Comparison of ENCODE assay signal across 7 mouse cellular contexts in genomic region chr11:19111916-19112575, GRCm38 (mm10).
DNase-seq lines count a peak whose midpoint lies in the region; ATAC-seq and TF ChIP-seq lines count a peak whose summit lies in the region.

No protein-coding gene starts in this region.

- peaks cover 12% of the 10 kb centered on the region for H3K4me1 ChIP-seq in midbrain, embryonic 13.5 days (replicated peaks)
- peaks cover 12% of the 10 kb centered on the region for H3K4me1 ChIP-seq in midbrain, embryonic 10.5 days
- no peaks in the 10 kb centered on the region for H3K4me1 ChIP-seq in kidney, adult 2 months (ENCODE audit: control insufficient read depth, insufficient read depth, low read length)
- 0 out of 2 replicates have a peak, but pooled peaks cover 1% of the 10 kb centered on the region for H3K4me1 ChIP-seq in midbrain, embryonic 15.5 days
- H3K4me1 ChIP-seq in neural tube, embryonic 15.5 days, result no peaks in the 10 kb centered on the region

- no peak for DNase-seq in midbrain, embryonic 10.5 days (ENCODE audit: low spot score)
- peak; percentile 85 for DNase-seq in adrenal gland, adult 2 months
- peak; percentile 87 for DNase-seq in kidney, adult 2 months
- no peak for DNase-seq in urinary bladder, postnatal 10 days (ENCODE audit: low spot score)

- H3K4me2 ChIP-seq in midbrain, embryonic 13.5 days (replicated peaks), result no peak overlapping the region
- H3K4me2 ChIP-seq in midbrain, embryonic 15.5 days, result no peak overlapping the region
- H3K4me2 ChIP-seq in neural tube, embryonic 15.5 days, result no peak overlapping the region

- no peak overlapping the region for H3K9ac ChIP-seq in midbrain, embryonic 13.5 days (replicated peaks)
- no peak overlapping the region for H3K9ac ChIP-seq in midbrain, embryonic 15.5 days
- no peak overlapping the region for H3K9ac ChIP-seq in neural tube, embryonic 15.5 days (replicated peaks)

- H3K27ac ChIP-seq in midbrain, embryonic 13.5 days, result no peak overlapping the region
- H3K27ac ChIP-seq in midbrain, embryonic 10.5 days (replicated peaks), result no peak overlapping the region
- no peak overlapping the region for H3K27ac ChIP-seq in kidney, adult 2 months (ENCODE audit: insufficient read depth, low read depth, low read length)
- no peak overlapping the region for H3K27ac ChIP-seq in midbrain, embryonic 15.5 days
- no peak overlapping the region for H3K27ac ChIP-seq in neural tube, embryonic 15.5 days (replicated peaks)

- peaks cover 23% of the 10 kb centered on the region for H3K27me3 ChIP-seq in midbrain, embryonic 13.5 days
- peaks cover 36% of the 10 kb centered on the region for H3K27me3 ChIP-seq in midbrain, embryonic 10.5 days (ENCODE audit: low read depth, poor library complexity, severe bottlenecking)
- H3K27me3 ChIP-seq in kidney, adult 2 months (replicated peaks; ENCODE audit: control insufficient read depth, insufficient read depth, low read length), result no peaks in the 10 kb centered on the region; the same call in 1 of the 2 replicates
- 0 out of 2 replicates have a peak, but pooled peaks cover 2% of the 10 kb centered on the region for H3K27me3 ChIP-seq in midbrain, embryonic 15.5 days (replicated peaks)
- no peaks in the 10 kb centered on the region for H3K27me3 ChIP-seq in neural tube, embryonic 15.5 days (replicated peaks)

- no peaks in the 10 kb centered on the region for H3K36me3 ChIP-seq in midbrain, embryonic 13.5 days
- H3K36me3 ChIP-seq in midbrain, embryonic 10.5 days, result no peaks in the 10 kb centered on the region
- no peaks in the 10 kb centered on the region for H3K36me3 ChIP-seq in kidney, adult 2 months (ENCODE audit: control insufficient read depth, insufficient read depth, low read length)
- H3K36me3 ChIP-seq in midbrain, embryonic 15.5 days (replicated peaks), result no peaks in the 10 kb centered on the region
- H3K36me3 ChIP-seq in neural tube, embryonic 15.5 days, result no peaks in the 10 kb centered on the region

- H3K4me3 ChIP-seq in midbrain, embryonic 13.5 days (replicated peaks), result no peak overlapping the region
- no peak overlapping the region for H3K4me3 ChIP-seq in midbrain, embryonic 10.5 days
- H3K4me3 ChIP-seq in kidney, adult 2 months (ENCODE audit: insufficient read depth, low read depth, low read length), result no peak overlapping the region
- no peak overlapping the region for H3K4me3 ChIP-seq in midbrain, embryonic 15.5 days
- H3K4me3 ChIP-seq in neural tube, embryonic 15.5 days (replicated peaks), result no peak overlapping the region

- no peak for TF ChIP-seq CTCF in kidney, adult 2 months (conservative IDR thresholded peaks at IDR 0.05; ENCODE audit: insufficient read depth, insufficient read length, low read depth, low read length)

- no peaks in the 10 kb centered on the region for H3K9me3 ChIP-seq in midbrain, embryonic 13.5 days
- no peaks in the 10 kb centered on the region for H3K9me3 ChIP-seq in midbrain, embryonic 10.5 days (replicated peaks)
- H3K9me3 ChIP-seq in midbrain, embryonic 15.5 days, result no peaks in the 10 kb centered on the region
- no peaks in the 10 kb centered on the region for H3K9me3 ChIP-seq in neural tube, embryonic 15.5 days (replicated peaks)

- TF ChIP-seq POLR2A in kidney, adult 2 months (IDR thresholded peaks at IDR 0.05; ENCODE audit: low read depth, low read length), result no peak

- WGBS in midbrain, embryonic 13.5 days, result 57% methylated on average over 7 of the region's 7 CpGs
- 70% methylated on average over 7 of the region's 7 CpGs for WGBS in midbrain, embryonic 10.5 days
- WGBS in kidney, adult 2 months, result 58% methylated on average over 7 of the region's 7 CpGs
- 56% methylated on average over 7 of the region's 7 CpGs for WGBS in midbrain, embryonic 15.5 days
- 47% methylated on average over 7 of the region's 7 CpGs for WGBS in neural tube, embryonic 15.5 days

- peak; percentile 72 for ATAC-seq in midbrain, embryonic 13.5 days
- ATAC-seq in midbrain, embryonic 15.5 days (replicated peaks), result peak; percentile 63; the same call in 1 of the 2 replicates
- ATAC-seq in neural tube, embryonic 15.5 days (ENCODE audit: low FRiP score), result no peak

Comparison
In these comparisons a context has a peak if more than half of its experiments do, and no peak if none do; other contexts are left out.
1. DNase-seq: peak in adrenal gland, adult 2 months (single experiment) and kidney, adult 2 months (single experiment); none in midbrain, embryonic 10.5 days (single experiment) and urinary bladder, postnatal 10 days (single experiment).